Mouse (Mus musculus) small intestine, adult 2 months (tissue): ENCODE results near the gene Tspan13. TPM values are rescaled to one million over a fixed set of nuclear protein-coding genes. Genes with fewer than 3 reads are reported as not detected.

ENCODE experiments used
- H3K27ac ChIP-seq: fragments of 200-500 bp; 2 replicates; pipeline ENCODE4 v1.5.1; 2012; ENCODE audit warnings: low read depth, low read length, control low read depth, inconsistent platforms; ENCODE audit not compliant: insufficient read depth
- H3K27me3 ChIP-seq: fragments of 200-500 bp; 2 replicates; pipeline ENCODE4 v1.6.1; 2012; ENCODE audit warnings: mild to moderate bottlenecking, moderate library complexity, low read length, inconsistent platforms; ENCODE audit not compliant: control insufficient read depth, insufficient read depth
- H3K36me3 ChIP-seq: fragments of 200-500 bp; 2 replicates; pipeline ENCODE4 v1.6.1; 2012; ENCODE audit warnings: mild to moderate bottlenecking, low read length, control low read depth, inconsistent platforms; ENCODE audit not compliant: control insufficient read depth, insufficient read depth
- H3K4me1 ChIP-seq: fragments of 200-500 bp; 2 replicates; pipeline ENCODE4 v1.6.1; 2012; ENCODE audit warnings: low read length, inconsistent platforms, mixed read lengths; ENCODE audit not compliant: control insufficient read depth, insufficient read depth, insufficient read length
- H3K4me3 ChIP-seq: fragments of 200-500 bp; 2 replicates; pipeline ENCODE4 v1.5.1; 2012; ENCODE audit warnings: low read depth, mild to moderate bottlenecking, control low read depth, inconsistent platforms, low read length, moderate library complexity
- CTCF ChIP-seq: fragments of 200-500 bp; IDR thresholded peaks from 2 replicates; pipeline ENCODE4 v1.5.1; 2012; ENCODE audit warnings: low read depth, mild to moderate bottlenecking, control low read depth, inconsistent platforms, low read length, moderate library complexity, mixed read lengths; ENCODE audit not compliant: insufficient replicate concordance, insufficient read length; ENCODE audit errors: extremely low read depth
- POLR2A ChIP-seq: fragments of 200-500 bp; IDR thresholded peaks from 2 replicates; pipeline ENCODE4 v1.6.1; 2012; ENCODE audit warnings: low read depth, mild to moderate bottlenecking, control low read depth, inconsistent platforms, low read length, moderate library complexity
- WGBS: fragments of 180-500 bp; shearing (Covaris S2); methylation state at CpG from one replicate; pipeline ENCODE4 v1.1.7; 2018; 5-methylcytosine and 5-hydroxymethylcytosine counted together
- polyA plus RNA-seq: library from polyadenylated mRNA; depleted of rRNA; stranded (reverse); fragments of >200 nt; gene quantifications from 2 replicates; pipeline ENCODE4 v1.2.3, GENCODE M21; 2012

The Tspan13 gene
- polyA plus RNA-seq, 1 experiment = 679 TPM

DNA sequence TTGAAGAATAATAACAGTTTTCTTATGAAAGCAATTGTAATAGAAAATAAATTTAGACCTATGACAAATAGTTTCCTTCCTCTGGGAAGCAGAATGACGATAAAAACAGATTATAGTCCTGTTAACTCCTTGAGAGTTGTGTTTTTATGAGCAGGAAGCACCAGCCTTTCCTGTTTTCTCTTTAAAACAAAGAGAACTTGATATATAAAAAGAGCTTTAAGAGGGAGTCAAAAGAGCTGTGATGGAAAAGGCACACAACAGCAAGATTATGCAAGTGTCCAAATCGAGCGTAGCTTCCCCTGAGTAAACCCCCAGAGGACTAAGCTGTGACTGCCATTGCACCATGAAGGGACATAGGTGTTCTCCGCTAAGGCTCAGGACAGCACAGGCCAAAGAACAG, 9.9 kb downstream of the Tspan13 start:
- TF ChIP-seq POLR2A = no peak
- no peak for TF ChIP-seq CTCF
- peaks cover 6% of the 10 kb centered on the region for H3K4me1 ChIP-seq
- 74% methylated on average over 4 of the region's 4 CpGs for WGBS
- H3K36me3 ChIP-seq = no peaks in the 10 kb centered on the region
- peak overlapping the region; percentile 47 for H3K27ac ChIP-seq
- no peaks in the 10 kb centered on the region for H3K27me3 ChIP-seq
- H3K4me3 ChIP-seq = no peak overlapping the region

DNA sequence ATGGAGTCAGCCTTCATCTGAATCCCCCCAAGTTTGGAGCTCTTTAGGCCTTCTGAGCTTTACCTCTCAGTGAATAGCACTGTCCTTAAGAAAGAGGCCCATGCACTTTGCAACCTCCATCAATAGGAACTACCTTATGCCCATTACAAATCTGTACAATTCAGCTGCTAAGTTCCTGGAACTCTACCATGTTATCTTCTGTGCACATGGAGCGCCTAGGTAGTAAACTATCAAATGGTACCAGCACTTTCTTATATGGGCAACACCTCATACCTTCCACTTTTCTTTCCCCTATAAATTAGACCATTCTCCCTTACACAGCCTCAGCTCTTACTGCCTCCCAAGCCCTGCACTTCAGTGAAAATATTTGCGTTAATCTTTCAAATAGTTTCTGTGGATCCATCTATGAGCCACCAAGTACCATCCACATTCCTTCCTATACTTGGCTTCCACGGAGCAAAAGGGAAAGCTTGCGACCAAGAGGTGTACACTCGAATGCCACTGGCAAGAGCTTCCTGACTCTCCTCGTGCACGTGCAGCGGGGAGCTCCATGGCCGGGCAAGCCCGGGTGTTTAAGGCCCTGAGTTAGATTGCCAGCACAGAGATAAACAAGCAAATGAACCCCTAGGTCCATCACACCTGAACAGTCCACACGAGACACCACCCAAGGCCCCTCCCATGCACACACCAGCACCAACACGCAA, 11.5 kb downstream of the Tspan13 start:
- WGBS = 80% methylated on average over 12 of the region's 12 CpGs
- Histone ChIP-seq H3K27ac (no peak overlapping the region), H3K4me3 (no peak overlapping the region), H3K4me1 (peaks cover 5% of the 10 kb centered on the region), H3K27me3 (no peaks in the 10 kb centered on the region), H3K36me3 (no peaks in the 10 kb centered on the region)
- no peak for TF ChIP-seq CTCF
- TF ChIP-seq POLR2A = no peak

DNA sequence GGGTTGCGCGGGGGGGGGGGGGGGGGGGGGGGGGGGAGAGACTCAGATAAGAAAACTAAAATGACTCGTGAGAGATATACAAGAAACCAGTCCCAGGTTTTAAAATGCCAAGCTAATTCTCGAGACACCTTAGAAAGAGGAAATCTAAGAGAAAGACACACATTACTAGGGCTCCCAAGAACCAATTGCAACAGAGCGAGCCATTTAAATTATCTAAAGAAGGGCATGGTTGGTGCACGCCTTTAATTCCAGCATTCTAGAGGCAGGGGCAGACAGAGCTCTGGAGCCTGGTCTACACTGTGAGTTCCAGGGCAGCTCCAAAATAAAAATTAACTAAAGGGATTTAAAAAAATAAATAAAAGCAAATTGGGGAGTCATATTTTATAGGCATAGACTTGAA, 12.6 kb downstream of the Tspan13 start:
- Histone ChIP-seq H3K36me3 (no peaks in the 10 kb centered on the region), H3K4me1 (peaks cover 5% of the 10 kb centered on the region), H3K27me3 (no peaks in the 10 kb centered on the region), H3K27ac (no peak overlapping the region), H3K4me3 (no peak overlapping the region)
- TF ChIP-seq POLR2A (no peak), CTCF (no peak)
- 76% methylated on average over 6 of the region's 6 CpGs for WGBS

DNA sequence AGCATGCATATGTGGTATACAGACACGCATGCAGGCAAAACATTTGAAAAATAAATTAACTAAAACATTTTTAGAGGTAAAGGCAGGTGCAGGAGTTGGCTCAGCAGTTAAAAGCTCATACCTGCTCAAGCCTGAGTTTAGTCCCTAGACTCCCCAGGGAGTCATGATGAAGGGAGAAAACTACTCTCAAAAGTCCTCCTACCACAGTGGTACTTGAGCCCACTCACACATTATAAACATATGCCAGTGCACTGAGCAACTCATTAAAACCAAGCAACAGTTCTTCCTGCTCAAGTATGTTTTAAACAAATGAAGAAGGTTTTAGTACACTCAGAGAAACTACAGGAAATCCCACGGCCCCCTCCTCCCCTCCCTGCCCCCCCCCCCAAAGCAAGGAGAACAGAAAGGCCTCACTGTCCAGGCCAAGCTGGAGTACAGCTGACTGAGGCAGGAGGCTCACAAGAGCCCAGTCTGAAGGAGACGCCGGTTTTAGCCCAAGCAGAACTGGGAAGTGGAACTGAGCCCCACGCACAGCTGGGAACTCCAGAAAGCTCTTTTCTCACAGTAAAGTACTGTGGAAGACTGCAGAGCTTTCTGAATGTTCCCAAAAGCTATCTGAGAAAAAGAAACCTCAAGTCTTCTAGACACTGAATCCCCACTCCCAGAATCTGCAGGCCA, 13.2 kb downstream of the Tspan13 start:
- Histone ChIP-seq H3K4me1 (peaks cover 8% of the 10 kb centered on the region), H3K4me3 (no peak overlapping the region), H3K36me3 (no peaks in the 10 kb centered on the region), H3K27me3 (no peaks in the 10 kb centered on the region), H3K27ac (peak overlapping the region; percentile 38)
- WGBS = 58% methylated on average over 5 of the region's 5 CpGs
- TF ChIP-seq POLR2A (no peak), CTCF (no peak)

DNA sequence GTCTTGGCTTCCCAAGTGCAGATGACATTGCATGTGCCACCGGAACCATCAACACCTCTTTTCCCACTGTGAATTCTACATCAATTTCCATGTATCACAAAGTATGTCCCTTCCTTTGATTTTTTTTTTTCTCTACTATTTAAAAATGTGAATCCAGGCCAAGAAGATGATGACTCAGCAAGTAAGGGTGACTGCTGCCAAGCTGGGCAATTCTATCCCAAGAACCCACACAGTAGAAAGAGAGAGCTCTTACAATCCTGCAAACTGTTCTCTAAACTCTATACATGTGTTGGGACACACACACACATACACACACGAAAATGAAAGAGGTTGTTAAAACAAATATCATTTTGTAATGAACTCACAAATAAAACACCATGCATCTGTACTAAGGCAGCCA, 15.1 kb downstream of the Tspan13 start:
- Histone ChIP-seq H3K27me3 (no peaks in the 10 kb centered on the region), H3K4me1 (peaks cover 11% of the 10 kb centered on the region), H3K4me3 (no peak overlapping the region), H3K27ac (no peak overlapping the region), H3K36me3 (no peaks in the 10 kb centered on the region)
- no peak for TF ChIP-seq POLR2A
- TF ChIP-seq CTCF = no peak
- WGBS = 78% methylated on average over 2 of the region's 2 CpGs

DNA sequence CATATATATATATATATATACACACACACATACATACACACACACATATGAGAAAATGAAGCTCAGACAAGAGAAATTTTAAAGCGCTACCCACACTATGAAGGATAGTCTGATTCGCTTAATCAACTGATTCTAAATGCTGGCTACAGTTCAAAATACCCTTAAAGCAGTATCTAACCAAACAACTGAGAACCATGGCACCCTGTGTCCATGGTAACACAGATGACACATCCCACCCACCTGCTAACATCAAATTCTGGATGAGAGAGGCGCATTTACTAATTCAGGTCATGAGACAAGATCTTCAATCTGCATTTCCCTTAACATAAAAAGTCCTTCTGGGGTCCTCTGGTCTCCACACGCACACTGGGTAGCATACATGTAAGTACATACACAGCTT, 16.2 kb downstream of the Tspan13 start:
- Histone ChIP-seq H3K4me3 (no peak overlapping the region), H3K27me3 (no peaks in the 10 kb centered on the region), H3K4me1 (peaks cover 11% of the 10 kb centered on the region), H3K27ac (no peak overlapping the region), H3K36me3 (peaks cover 2% of the 10 kb centered on the region)
- WGBS = 97% methylated on average over 4 of the region's 4 CpGs
- TF ChIP-seq POLR2A (no peak), CTCF (no peak)

DNA sequence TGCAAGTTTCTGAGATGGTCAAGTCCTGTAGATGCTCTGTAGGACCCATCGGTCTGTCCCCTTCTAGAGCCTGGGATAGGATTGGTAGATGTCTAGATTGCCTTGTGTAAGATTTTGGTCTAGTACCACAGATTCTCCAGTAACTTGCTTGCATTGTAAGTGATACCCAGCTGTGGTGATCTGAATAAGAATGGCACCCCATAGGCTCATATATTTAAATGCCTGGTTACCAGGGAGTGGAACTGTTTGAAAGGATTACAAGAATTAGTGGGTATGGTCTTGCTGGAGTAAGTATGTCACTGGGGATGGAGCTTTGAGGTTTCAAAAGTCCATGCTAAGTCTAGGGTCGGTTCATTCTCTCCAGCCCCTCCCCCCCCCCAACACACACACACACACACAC, 21.6 kb downstream of the Tspan13 start:
- WGBS = 99% methylated on average over 2 of the region's 2 CpGs
- no peak overlapping the region for H3K27ac ChIP-seq
- H3K27me3 ChIP-seq = no peaks in the 10 kb centered on the region
- TF ChIP-seq CTCF (no peak), POLR2A (no peak)
- peaks cover 7% of the 10 kb centered on the region; the same call in 1 of the 2 replicates for H3K4me1 ChIP-seq
- peaks cover 25% of the 10 kb centered on the region for H3K36me3 ChIP-seq
- no peak overlapping the region for H3K4me3 ChIP-seq
